Mouse (Mus musculus): ENCODE results near the gene Adh7.

Gene Adh7

DNA sequence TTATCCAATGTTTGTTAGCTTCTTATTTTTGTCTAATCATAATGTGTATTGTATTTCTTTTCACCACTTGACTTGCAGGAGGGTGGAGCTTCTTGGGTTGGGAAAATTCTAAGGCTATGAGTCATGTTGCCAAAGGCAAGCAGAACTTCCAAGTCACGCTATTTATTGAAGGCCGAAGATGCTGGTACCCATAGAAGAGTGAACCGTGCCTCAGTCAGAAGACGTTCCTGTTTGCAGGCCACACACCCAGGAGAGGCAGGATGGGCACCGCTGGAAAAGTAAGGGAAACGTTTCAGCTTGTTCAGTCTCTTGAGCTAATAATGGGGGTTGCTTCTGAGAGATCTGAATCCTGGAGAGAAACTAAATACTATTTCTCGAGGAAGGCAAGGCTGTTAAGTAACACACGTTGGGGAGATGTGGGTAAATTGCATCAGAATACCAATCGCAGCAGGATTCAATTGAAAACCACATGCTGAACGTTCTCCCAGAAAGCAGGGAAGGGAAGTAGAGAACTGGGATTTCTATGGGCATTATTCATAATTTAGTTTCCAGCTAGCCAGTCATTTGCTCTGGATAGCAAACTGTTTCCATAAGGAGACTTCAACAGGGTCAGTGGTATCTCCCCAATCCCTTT lies at the start of gene Adh7:
Gene Adh7, plus strand, starts transcription at position 130 of the 634 bp plus-strand sequence.
- no peak for DNase-seq (ENCODE audit: extremely low spot score)

DNA sequence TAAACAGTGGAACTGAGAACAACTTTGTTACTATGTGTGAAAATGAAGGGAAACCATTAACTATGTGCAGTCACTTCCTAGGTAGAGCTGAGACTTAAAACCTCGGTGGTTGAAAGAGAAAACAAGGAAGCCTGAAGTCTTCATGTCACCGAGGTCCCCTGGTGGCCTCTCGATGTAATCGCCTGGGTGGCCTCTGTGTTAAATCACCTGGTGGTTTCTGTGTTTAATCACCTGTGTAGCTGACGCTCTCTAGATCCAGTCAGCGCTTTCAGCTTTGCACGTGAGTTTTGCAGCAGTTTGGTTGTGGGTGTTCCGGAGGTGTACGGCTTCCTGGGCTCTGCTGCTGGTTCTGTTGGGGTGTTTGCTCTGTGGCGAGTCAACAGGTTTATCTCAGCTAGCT lies 44.3 kb upstream of the Adh7 start:
- no peak for DNase-seq (ENCODE audit: extremely low spot score)

DNA sequence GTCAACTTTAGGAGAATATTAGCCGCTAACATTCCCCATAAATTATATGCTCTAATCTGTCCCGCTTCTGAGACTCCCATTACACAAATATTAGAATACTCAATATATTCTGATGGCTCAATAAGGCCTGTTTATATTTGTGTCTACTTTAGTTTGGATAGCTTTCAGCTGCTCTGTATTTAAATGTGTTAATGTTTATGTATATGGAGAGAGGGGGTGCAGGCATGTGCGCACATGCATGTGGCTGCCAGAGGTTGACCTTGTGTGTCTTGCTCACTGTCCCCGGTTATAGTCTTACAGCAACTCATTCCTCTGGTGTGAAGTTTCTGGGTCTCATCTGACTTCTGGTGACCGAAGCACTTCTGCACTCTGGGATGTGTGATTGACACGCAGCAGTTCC lies 42.0 kb upstream of the Adh7 start:
- DNase-seq (ENCODE audit: extremely low spot score): no peak

DNA sequence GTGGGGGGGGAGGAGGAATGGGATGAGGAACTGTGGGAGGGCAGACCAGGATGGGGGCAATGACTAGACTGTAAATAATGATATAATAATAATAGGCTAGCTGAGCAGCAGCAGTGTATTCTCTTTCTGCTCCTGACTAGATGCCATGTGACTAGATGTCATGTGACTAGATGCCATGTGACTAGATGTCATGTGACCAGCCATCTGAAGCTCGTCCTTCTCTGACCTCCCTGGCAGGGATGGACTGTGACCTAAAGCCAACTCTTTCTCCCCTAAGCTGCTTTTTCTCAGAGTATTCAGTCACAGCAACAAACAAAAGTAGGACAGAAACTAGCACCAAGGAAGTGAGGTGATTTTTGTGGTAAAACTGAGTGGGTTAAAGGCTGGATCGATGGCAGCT lies 35.5 kb upstream of the Adh7 start:
- DNase-seq (ENCODE audit: extremely low spot score): no peak

DNA sequence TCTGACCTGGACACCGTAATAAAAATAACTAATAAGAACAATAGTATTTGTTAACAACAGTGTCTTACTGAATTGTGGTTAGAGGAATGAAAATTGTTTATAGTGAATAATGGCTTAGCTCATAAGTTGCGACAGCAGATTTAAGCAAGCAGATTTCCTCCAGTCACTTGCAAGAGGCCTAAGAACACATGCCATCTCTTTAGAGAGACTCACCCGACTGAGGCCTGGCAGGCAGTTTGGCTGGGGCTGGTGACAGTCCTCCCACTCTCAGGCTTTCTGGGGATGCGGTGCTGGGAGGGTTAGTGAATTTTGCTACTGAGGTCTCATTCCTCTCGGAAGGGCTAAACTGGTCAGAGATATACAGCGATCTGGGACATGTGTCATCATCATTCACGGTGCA lies 34.2 kb upstream of the Adh7 start:
- no peak for DNase-seq (ENCODE audit: extremely low spot score)

DNA sequence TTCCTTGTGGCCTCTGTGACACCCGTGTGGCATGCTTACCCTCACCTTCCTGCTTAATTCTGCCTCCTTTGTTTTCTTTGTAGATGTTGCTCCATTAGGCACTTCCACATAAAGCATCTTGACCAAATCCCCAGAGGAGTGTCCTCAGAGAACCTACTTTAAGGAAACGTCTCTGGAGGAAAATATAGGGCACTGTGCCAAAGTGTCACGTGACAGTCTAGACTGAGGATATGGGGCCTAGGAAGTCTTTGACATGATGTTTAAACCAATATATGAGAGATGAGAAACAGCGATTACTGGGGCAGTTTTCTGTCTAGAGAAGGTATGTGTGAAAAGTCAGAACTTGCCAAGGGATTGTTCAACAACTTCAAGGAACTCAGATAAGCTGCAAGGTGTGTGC lies 32.3 kb upstream of the Adh7 start:
- no peak for DNase-seq (ENCODE audit: extremely low spot score)

DNA sequence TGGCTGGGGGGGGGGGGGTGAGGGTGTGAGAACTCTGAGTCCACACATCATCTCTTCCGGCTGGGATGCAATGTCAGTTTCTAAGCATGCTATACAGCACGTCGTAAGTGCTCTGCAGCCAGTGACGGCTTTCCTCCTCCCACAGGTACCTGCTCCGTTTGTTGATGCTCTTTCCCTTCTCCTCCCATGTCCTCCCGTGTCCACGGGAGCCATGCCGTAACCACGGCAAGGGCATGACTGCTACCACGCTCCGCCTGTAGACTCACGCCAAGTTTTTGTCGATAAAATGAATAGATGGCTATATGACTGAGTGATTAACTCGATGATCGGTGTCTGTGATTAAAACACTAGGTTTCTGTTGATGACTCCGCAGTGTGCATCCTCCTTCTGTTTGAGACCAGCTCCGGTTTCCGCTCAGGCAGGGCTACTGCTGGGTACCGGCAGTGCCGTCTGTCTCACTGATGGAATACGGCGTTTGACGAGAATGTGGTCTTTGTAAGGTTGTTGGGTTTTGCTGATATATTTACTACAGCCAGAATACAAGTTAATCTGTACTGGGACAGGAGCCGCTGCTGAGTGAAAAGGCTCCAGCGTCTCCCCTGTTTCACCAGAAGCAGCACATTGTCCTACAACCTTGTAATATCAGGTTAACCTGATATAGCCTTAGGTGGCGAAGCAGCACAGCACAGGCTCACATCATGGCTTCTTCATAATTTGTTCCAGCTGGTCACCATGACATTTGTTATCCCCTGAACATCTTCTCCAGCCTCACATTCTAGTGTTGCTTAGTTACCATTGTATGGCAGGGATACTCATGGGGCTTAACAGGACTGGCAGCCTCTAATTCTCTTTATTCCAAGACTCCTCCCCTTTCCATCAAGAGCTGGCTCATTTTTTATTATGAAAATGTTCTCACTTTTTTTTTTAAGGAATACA lies 31.3 kb upstream of the Adh7 start:
- no peak for DNase-seq (ENCODE audit: extremely low spot score)

DNA sequence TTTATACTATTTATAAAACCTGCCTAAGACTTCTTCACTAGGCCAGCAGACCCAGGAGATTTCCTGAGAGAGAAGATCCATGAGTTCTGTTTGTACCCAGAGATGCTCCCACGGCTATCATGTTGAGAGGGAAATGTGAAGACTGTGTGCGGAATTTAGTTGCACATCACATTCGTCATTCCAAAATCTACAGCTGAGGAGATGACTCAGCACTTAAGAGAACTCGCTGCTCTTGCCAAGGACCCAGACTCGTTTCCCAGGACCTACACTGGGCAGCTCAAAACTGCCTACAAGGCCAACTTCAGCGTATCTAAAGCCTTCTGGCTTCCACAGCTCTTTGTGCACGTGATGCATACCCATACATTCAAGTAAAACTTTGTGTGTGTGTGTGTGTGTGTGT lies 25.3 kb upstream of the Adh7 start:
- no peak for DNase-seq (ENCODE audit: extremely low spot score)

DNA sequence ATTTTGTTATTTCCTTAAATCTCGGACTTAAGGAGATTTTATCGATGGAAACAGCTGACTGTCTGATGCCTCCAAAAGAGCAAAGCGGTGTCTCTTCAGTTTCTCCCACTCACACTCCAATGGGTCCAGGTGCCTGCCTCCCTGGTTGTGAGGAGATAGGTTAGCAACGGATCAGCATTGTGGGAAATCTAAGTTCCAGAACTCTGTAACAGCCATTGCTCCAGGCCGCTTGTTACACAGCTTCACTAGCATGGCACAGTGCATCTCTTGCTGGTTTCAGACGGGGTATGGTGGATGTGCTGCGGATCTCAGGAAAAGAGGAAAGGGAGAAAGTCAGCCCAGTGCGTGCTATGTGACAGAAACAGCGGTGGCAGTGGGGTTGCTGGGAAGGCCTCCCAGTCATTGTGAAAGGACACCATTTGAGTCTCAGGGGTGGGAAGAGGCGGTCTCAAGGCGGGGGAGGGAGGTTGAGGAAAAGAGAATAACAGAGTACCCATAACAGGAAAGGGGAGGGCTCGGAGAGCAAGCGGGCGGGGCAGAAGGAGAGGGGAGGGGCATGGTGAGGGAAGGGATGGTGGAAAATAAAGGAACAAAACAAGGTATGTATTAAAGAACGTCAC lies 23.8 kb upstream of the Adh7 start, which contains the start of gene 4930579F01Rik:
Gene 4930579F01Rik, minus strand, starts transcription at position 143 of the 620 bp plus-strand sequence.
- DNase-seq (ENCODE audit: extremely low spot score): no peak

- DNase-seq (ENCODE audit: extremely low spot score): no peak
Observed at GRCm38 (mm10) chr3:138197093-138197492, 20.5 kb upstream of the Adh7 start.

DNA sequence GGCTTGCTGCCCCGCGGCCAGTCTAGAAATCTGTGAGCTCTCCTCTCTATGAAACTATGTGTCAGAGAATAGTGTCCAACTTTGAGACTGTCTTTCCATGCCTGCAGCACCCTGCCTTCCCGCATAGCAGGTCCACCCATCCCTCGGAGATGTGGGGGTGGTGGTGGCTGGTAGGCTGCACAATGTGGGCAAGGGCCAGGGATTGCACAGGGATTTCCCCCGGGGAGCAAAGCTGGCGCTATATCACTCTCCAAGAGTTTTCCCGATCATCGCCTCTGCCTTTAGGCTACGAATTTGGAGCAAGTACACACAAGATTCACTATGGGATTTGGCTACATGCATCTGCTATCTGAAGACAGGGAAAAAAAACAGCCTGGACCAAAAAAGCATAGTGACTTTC lies 20.0 kb upstream of the Adh7 start:
- DNase-seq (ENCODE audit: extremely low spot score): no peak

- DNase-seq (ENCODE audit: extremely low spot score): peak; percentile 86
Observed at GRCm38 (mm10) chr3:138197973-138198721, 19.4 kb upstream of the Adh7 start.

- DNase-seq (ENCODE audit: extremely low spot score): no peak
Observed at GRCm38 (mm10) chr3:138198722-138199068, 18.9 kb upstream of the Adh7 start.

GRCm38 (mm10) chr3:138208821-138209220 lies 8.7 kb upstream of the Adh7 start:
- no peak for DNase-seq (ENCODE audit: extremely low spot score)

GRCm38 (mm10) chr3:138210432-138211075 lies 7.0 kb upstream of the Adh7 start:
- DNase-seq (ENCODE audit: extremely low spot score): no peak

GRCm38 (mm10) chr3:138212431-138212951 lies 5.1 kb upstream of the Adh7 start:
- no peak for DNase-seq (ENCODE audit: extremely low spot score)

- peak; percentile 25 for DNase-seq (ENCODE audit: extremely low spot score)
Observed at GRCm38 (mm10) chr3:138215395-138215989, 2.1 kb upstream of the Adh7 start.

GRCm38 (mm10) chr3:138216091-138216490 lies 1.5 kb upstream of the Adh7 start:
- no peak for DNase-seq (ENCODE audit: extremely low spot score)

DNA sequence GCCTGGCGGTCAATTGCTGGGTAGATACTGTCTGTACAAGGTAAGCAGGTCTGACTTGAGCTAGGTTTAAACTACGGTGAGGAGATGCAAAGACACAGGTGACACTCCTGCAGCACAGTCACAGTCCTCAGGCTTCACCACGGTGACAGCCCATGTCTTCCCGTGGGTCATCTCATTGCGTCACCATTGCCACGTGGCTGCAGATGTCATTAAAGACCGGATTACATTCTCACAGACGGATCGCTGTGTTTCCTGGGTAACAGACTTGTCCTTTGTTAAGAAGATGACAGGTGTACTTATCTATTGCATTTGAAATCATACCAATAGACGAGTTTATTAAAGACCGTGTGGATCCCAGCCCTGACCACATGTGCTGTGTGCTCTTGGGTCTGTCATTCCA lies 3.6 kb downstream of the Adh7 start:
- DNase-seq (ENCODE audit: extremely low spot score): no peak

- no peak for DNase-seq (ENCODE audit: extremely low spot score)
Observed at GRCm38 (mm10) chr3:138222511-138222910, 5.0 kb downstream of the Adh7 start.

DNA sequence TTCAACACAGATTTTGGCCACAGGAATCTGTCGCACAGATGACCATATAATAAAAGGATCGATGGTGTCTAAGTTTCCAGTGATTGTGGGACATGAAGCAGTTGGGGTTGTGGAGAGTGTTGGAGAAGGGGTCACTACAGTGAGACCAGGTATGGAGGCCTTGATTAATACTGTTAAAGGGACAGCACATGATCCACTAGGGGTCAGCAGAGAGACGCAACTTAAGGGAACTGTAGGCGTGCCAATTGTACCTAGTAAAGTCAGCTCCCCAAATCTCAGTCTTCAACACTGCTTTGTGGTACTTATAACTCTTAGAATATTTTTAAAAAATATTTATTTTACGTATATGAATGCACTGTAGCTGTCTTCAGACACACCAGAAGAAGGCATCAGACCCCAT lies 5.4 kb downstream of the Adh7 start:
- DNase-seq (ENCODE audit: extremely low spot score): peak; percentile 59
